ENCODE assay signal across 14 mouse cellular contexts in genomic region chr4:43613060-43613730, GRCm38 (mm10). TPM values are rescaled to one million over a fixed set of nuclear protein-coding genes. Genes with fewer than 3 reads are reported as not detected.
DNase-seq lines count a peak whose midpoint lies in the region; ATAC-seq and TF ChIP-seq lines count a peak whose summit lies in the region.
"Had no signal": no experiment of that assay in that cellular context is flagged by ENCODE, and none has a peak within 500 bp of the region (broad histone marks: within the 10 kb centered on the region; RNA-seq: fewer than 3 reads in every experiment).

No protein-coding gene starts in this region.

- H3K4me2 ChIP-seq in liver, embryonic 11.5 days: peak overlapping the region; percentile 48
- H3K4me2 ChIP-seq: hindbrain, embryonic 13.5 days; limb, embryonic 13.5 days had no signal

- H3K27ac ChIP-seq in bone marrow, adult 2 months (ENCODE audit: control insufficient read depth, insufficient read depth, low read depth, low read length, poor library complexity): 0 out of 2 replicates have a peak overlapping the region, but pooled peaks have one; percentile 14
- peak overlapping the region; percentile 74 for H3K27ac ChIP-seq in liver, embryonic 11.5 days (ENCODE audit: low read depth, low read length)
- H3K27ac ChIP-seq: hindbrain, embryonic 13.5 days; limb, embryonic 13.5 days had no signal

- H3K9ac ChIP-seq in liver, embryonic 11.5 days (ENCODE audit: low read depth, low read length): peak overlapping the region; percentile 36; the same call in 1 of the 2 replicates
- H3K9ac ChIP-seq: hindbrain, embryonic 13.5 days; limb, embryonic 13.5 days had no signal

- no peaks in the 10 kb centered on the region for H3K9me3 ChIP-seq in liver, embryonic 11.5 days (ENCODE audit: control insufficient read depth, low read length)
- H3K9me3 ChIP-seq: hindbrain, embryonic 13.5 days; limb, embryonic 13.5 days had no signal

- no peaks in the 10 kb centered on the region for H3K36me3 ChIP-seq in liver, embryonic 11.5 days (ENCODE audit: control insufficient read depth, insufficient read depth, low read length)
- H3K36me3 ChIP-seq: hindbrain, embryonic 13.5 days; limb, embryonic 13.5 days had no signal

- no peaks in the 10 kb centered on the region for H3K27me3 ChIP-seq in liver, embryonic 11.5 days (replicated peaks; ENCODE audit: control insufficient read depth, insufficient read depth, low read length)
- H3K27me3 ChIP-seq: hindbrain, embryonic 13.5 days; limb, embryonic 13.5 days; Patski had no signal

- 27% methylated on average over 3 of the region's 3 CpGs for WGBS in bone marrow, adult 2 months
- 52% methylated on average over 3 of the region's 3 CpGs for WGBS in liver, embryonic 11.5 days

- peak; percentile 34 to 53 for DNase-seq in kidney, postnatal 4 days
- no peak for DNase-seq in kidney, adult 9 months
- no peak for DNase-seq in liver, embryonic 11.5 days (ENCODE audit: low spot score)
- no peak for DNase-seq in urinary bladder, postnatal 36 days (ENCODE audit: low spot score in 2 of 2)
- DNase-seq in ovary, postnatal 10 days (ENCODE audit: low spot score): no peak
- DNase-seq: cerebellum, postnatal 25 days; gastrocnemius, postnatal 25 days; layer of hippocampus, adult 9-11 months; retina, postnatal 1 day had no signal

- H3K4me1 ChIP-seq in bone marrow, adult 2 months (ENCODE audit: control insufficient read depth, insufficient read depth, low read length): no peaks in the 10 kb centered on the region; the same call in 1 of the 2 replicates
- peaks cover 4% of the 10 kb centered on the region; the same call in 1 of the 2 replicates for H3K4me1 ChIP-seq in liver, embryonic 11.5 days (replicated peaks; ENCODE audit: control insufficient read depth, insufficient read depth, low read length)
- H3K4me1 ChIP-seq: hindbrain, embryonic 13.5 days; limb, embryonic 13.5 days had no signal

- peak; percentile 87 for ATAC-seq in liver, embryonic 11.5 days (replicated peaks; ENCODE audit: low FRiP score)
- peak; percentile 84 for ATAC-seq in megakaryocyte, adult 5-6 weeks (ENCODE audit: poor library complexity, severe bottlenecking)
- ATAC-seq: Patski had no signal

- no peak for TF ChIP-seq POLR2A in bone marrow, adult 2 months (IDR thresholded peaks at IDR 0.05; ENCODE audit: borderline replicate concordance, control insufficient read depth, low read depth, low read length)

- no peak overlapping the region for H3K4me3 ChIP-seq in bone marrow, adult 2 months (replicated peaks; ENCODE audit: control insufficient read depth, low read depth, low read length)
- H3K4me3 ChIP-seq in liver, embryonic 11.5 days (ENCODE audit: low read depth, low read length): no peak overlapping the region
- H3K4me3 ChIP-seq: hindbrain, embryonic 13.5 days; limb, embryonic 13.5 days had no signal

- TF ChIP-seq CTCF in bone marrow, adult 2 months (IDR thresholded peaks at IDR 0.05; ENCODE audit: control insufficient read depth, insufficient read depth, low read length): no peak

RNA-seq across cellular contexts. Expression of gene Npr2, which starts 18.5 kb away (rescaled TPM):
- 2.0 and 3.7 TPM in 2 replicates for polyA plus RNA-seq in bone marrow, adult 2 months (2011; ENCODE audit: insufficient read depth, insufficient read length, low replicate concordance, missing spikeins)
- polyA plus RNA-seq in liver, embryonic 11.5 days (2014; fragmentation: Nextera tagmentation; extraction: Ambion mirVana): 3.2 and 4.5 TPM in 2 replicates
- 0.29 and 1.7 TPM in 2 replicates for total RNA-seq in megakaryocyte, adult 5-6 weeks (2015)
- 0.33 and 1.3 TPM in 2 replicates for total RNA-seq in megakaryocyte, adult 5-6 weeks (2017)

RNA-seq across cellular contexts. Expression of gene Msmp, which starts 28.9 kb away (rescaled TPM):
- polyA plus RNA-seq in bone marrow, adult 2 months (2011; ENCODE audit: insufficient read depth, insufficient read length, low replicate concordance, missing spikeins): not detected in 2 replicates
- 0.75 and 2.2 TPM in 2 replicates for polyA plus RNA-seq in liver, embryonic 11.5 days (2014; fragmentation: Nextera tagmentation; extraction: Ambion mirVana)
- not detected in 2 replicates for total RNA-seq in megakaryocyte, adult 5-6 weeks (2015)
- total RNA-seq in megakaryocyte, adult 5-6 weeks (2017): not detected in 2 replicates
- polyA plus RNA-seq: hindbrain, embryonic 13.5 days; Patski had no signal

RNA-seq across cellular contexts. Expression of gene Gba2, which starts 34.5 kb away (rescaled TPM):
- polyA plus RNA-seq in bone marrow, adult 2 months (2011; ENCODE audit: insufficient read depth, insufficient read length, low replicate concordance, missing spikeins): 16.5 and 29.8 TPM in 2 replicates
- polyA plus RNA-seq in liver, embryonic 11.5 days (2014; fragmentation: Nextera tagmentation; extraction: Ambion mirVana): 18.8 and 20.3 TPM in 2 replicates
- 8.4 and 8.5 TPM in 2 replicates for total RNA-seq in megakaryocyte, adult 5-6 weeks (2015)
- 9.5 and 9.8 TPM in 2 replicates for total RNA-seq in megakaryocyte, adult 5-6 weeks (2017)

RNA-seq across cellular contexts. Expression of gene Rgp1, which starts 34.7 kb away (rescaled TPM):
- 20.1 and 43.5 TPM in 2 replicates for polyA plus RNA-seq in bone marrow, adult 2 months (2011; ENCODE audit: insufficient read depth, insufficient read length, low replicate concordance, missing spikeins)
- 18.4 and 22.9 TPM in 2 replicates for polyA plus RNA-seq in liver, embryonic 11.5 days (2014; fragmentation: Nextera tagmentation; extraction: Ambion mirVana)
- total RNA-seq in megakaryocyte, adult 5-6 weeks (2015): 18.6 and 20.8 TPM in 2 replicates
- 8.2 and 24.7 TPM in 2 replicates for total RNA-seq in megakaryocyte, adult 5-6 weeks (2017)

RNA-seq across cellular contexts. Expression of gene Spag8, which starts 40.2 kb away (rescaled TPM):
- 3.0 TPM in 1 of 2 replicates, not detected in the other for polyA plus RNA-seq in bone marrow, adult 2 months (2011; ENCODE audit: insufficient read depth, insufficient read length, low replicate concordance, missing spikeins)
- 0.30 and 1.5 TPM in 2 replicates for polyA plus RNA-seq in liver, embryonic 11.5 days (2014; fragmentation: Nextera tagmentation; extraction: Ambion mirVana)
- total RNA-seq in megakaryocyte, adult 5-6 weeks (2015): not detected in 2 replicates
- total RNA-seq in megakaryocyte, adult 5-6 weeks (2017): not detected in 2 replicates

Comparison
In these comparisons a context has a peak if more than half of its experiments do, and no peak if none do; other contexts are left out.
1. DNase-seq: peak in kidney, postnatal 4 days (2 of 2); none in kidney, adult 9 months (single experiment), liver, embryonic 11.5 days (single experiment), urinary bladder, postnatal 36 days (0 of 2) and ovary, postnatal 10 days (single experiment).